Mouse (Mus musculus) erythroblast, embryonic 14.5 days (primary cell): ENCODE results near the gene Hoxd8.

Experiments used
- GATA1 ChIP-seq: IDR thresholded peaks from 2 replicates; pipeline ENCODE4 v1.6.1; 2012; ENCODE audit warnings: low read length, inconsistent platforms, mixed read lengths
- TAL1 ChIP-seq: IDR thresholded peaks from 3 replicates; pipeline ENCODE4 v1.6.1; 2012; ENCODE audit warnings: low read length, inconsistent platforms, mixed read lengths

DNA sequence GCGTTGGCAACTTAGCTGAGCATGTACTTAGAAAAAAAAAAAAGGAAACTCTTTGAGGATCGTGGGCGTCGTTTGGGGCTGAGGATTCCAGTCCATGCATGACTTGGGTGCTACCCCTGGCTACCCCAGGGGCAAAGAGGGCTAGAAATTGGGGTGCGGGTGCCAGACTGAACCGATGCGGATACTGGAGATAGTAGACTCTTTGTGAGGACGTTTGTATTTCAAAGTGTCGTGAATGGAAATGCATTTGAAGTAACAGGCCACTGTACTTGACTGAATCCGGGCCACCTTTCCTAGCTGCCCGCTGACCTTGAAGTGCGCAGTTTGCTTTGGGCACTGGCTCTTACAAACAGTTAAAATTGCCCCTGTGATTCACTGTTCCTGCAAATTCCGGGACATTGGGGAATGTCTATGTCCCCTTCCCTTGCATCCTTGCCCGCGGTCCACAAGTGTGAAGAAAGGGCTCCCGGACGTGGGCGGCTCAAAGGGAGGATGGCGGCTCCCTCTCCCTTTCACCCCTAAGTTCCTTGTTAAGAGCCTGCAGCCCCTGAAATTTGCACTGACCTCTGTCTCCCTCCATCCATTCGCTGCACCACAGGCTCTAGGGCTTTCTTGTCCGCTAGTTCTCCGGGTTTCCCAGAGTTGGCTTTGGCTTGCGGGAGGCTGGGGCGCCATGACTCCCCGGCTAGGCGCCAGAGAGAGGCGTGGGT, 17.3 kb upstream of the Hoxd8 start:
- no peak for TF ChIP-seq GATA1
- no peak for TF ChIP-seq TAL1
